8 mouse cellular contexts compared by ENCODE assay signal in the genomic region with DNA sequence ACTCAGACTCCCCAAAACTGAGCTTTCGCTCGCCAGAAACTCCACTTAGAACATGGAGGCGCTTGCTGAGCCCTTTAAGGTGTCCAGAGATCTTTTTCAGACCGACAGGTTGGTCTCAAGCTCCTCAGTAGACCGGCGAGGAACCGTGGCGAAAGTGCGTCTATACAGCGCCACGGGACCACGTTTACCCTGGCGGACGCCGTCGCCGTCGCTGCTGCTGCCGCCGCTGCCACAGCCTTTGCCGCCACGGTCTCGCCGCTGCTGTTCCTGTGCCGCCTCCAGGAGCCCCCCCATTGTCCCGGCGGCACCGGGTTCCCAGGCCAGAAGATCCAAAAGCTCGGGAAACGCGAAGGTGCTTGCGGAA. TPM values are rescaled to one million over a fixed set of nuclear protein-coding genes. Genes with fewer than 3 reads are reported as not detected.
DNase-seq lines count a peak whose midpoint lies in the region; ATAC-seq and TF ChIP-seq lines count a peak whose summit lies in the region.

Brpf1 (plus strand) TSS at position 152 of the 364 bp plus-strand sequence.

- peak within 1 kb of the TSS; percentile 98 for H3K9ac ChIP-seq in ES-E14 (ENCODE audit: insufficient read depth, low read depth, low read length, poor library complexity, severe bottlenecking)
- peak within 1 kb of the TSS; percentile 97 for H3K9ac ChIP-seq in hindbrain, embryonic 13.5 days
- H3K9ac ChIP-seq in liver, embryonic 13.5 days, result peak within 1 kb of the TSS; percentile 97
- H3K9ac ChIP-seq in stomach, postnatal 0 days (ENCODE audit: low read length), result peak within 1 kb of the TSS; percentile 96

- TF ChIP-seq EP300 in stomach, postnatal 0 days (optimal IDR thresholded peaks at IDR 0.05), result no peak

- under 1% methylated on average over 32 of the region's 32 CpGs for WGBS in hindbrain, embryonic 13.5 days
- WGBS in liver, embryonic 13.5 days (ENCODE audit: insufficient replicate concordance), result under 1% methylated on average over 32 of the region's 32 CpGs
- WGBS in stomach, postnatal 0 days, result 0% methylated on average over 32 of the region's 32 CpGs

- peaks cover 10% of the 10 kb centered on the region; the same call in 1 of the 2 replicates for H3K36me3 ChIP-seq in ES-E14 (ENCODE audit: control insufficient read depth, insufficient read depth, low read length, poor library complexity, severe bottlenecking)
- H3K36me3 ChIP-seq in erythroblast, embryonic 14.5 days (ENCODE audit: control insufficient read depth), result peaks cover 32% of the 10 kb centered on the region
- peaks cover 16% of the 10 kb centered on the region for H3K36me3 ChIP-seq in hindbrain, embryonic 13.5 days
- H3K36me3 ChIP-seq in liver, embryonic 13.5 days, result peaks cover 17% of the 10 kb centered on the region
- H3K36me3 ChIP-seq in stomach, postnatal 0 days (ENCODE audit: control insufficient read depth, insufficient read depth, low read length), result 0 out of 2 replicates have a peak, but pooled peaks cover 2% of the 10 kb centered on the region

- no peaks in the 10 kb centered on the region for H3K9me3 ChIP-seq in ES-E14 (ENCODE audit: control insufficient read depth, insufficient read depth, low read depth, low read length)
- H3K9me3 ChIP-seq in erythroblast, embryonic 14.5 days (ENCODE audit: control insufficient read depth, low read length), result no peaks in the 10 kb centered on the region
- H3K9me3 ChIP-seq in hindbrain, embryonic 13.5 days, result no peaks in the 10 kb centered on the region
- H3K9me3 ChIP-seq in liver, embryonic 13.5 days (replicated peaks), result no peaks in the 10 kb centered on the region
- no peaks in the 10 kb centered on the region for H3K9me3 ChIP-seq in stomach, postnatal 0 days (ENCODE audit: control insufficient read depth, low read length)

- peak within 1 kb of the TSS; percentile 98 for H3K27ac ChIP-seq in ES-E14 (ENCODE audit: insufficient read depth, low read depth, low read length, poor library complexity, severe bottlenecking)
- peak within 1 kb of the TSS; percentile 99 for H3K27ac ChIP-seq in hindbrain, embryonic 13.5 days
- peak within 1 kb of the TSS; percentile 95 for H3K27ac ChIP-seq in liver, embryonic 13.5 days
- peak within 1 kb of the TSS; percentile 100 for H3K27ac ChIP-seq in stomach, postnatal 0 days (replicated peaks)

- no peak for TF ChIP-seq CTCF in stomach, postnatal 0 days (IDR thresholded peaks at IDR 0.05; ENCODE audit: low read depth)

- no peak for DNase-seq in heart, adult 18-20 months
- no peak for DNase-seq in heart, adult 11 months
- no peak for DNase-seq in ES-E14 (ENCODE audit: low read depth, low spot score)
- DNase-seq in liver, embryonic 13.5 days, result no peak
- no peak for DNase-seq in stomach, postnatal 0 days (ENCODE audit: low spot score)
- no peak for DNase-seq in frontal cortex, postnatal 36 days (ENCODE audit: low spot score in 2 of 2)

- H3K4me3 ChIP-seq in ES-E14 (ENCODE audit: insufficient read depth in 1 of 2, low read depth in 1 of 2, low read length in 2 of 2, poor library complexity in 1 of 2, severe bottlenecking in 1 of 2), result peak within 1 kb of the TSS; percentile 89 to 97
- H3K4me3 ChIP-seq in erythroblast, embryonic 14.5 days (replicated peaks), result peak within 1 kb of the TSS; percentile 89
- peak within 1 kb of the TSS; percentile 97 for H3K4me3 ChIP-seq in hindbrain, embryonic 13.5 days
- H3K4me3 ChIP-seq in liver, embryonic 13.5 days (replicated peaks), result peak within 1 kb of the TSS; percentile 99
- peak within 1 kb of the TSS; percentile 92 for H3K4me3 ChIP-seq in stomach, postnatal 0 days (ENCODE audit: low read depth, low read length)

- H3K4me2 ChIP-seq in hindbrain, embryonic 13.5 days, result peak within 1 kb of the TSS; percentile 100
- peak within 1 kb of the TSS; percentile 96 for H3K4me2 ChIP-seq in liver, embryonic 13.5 days
- H3K4me2 ChIP-seq in stomach, postnatal 0 days (replicated peaks; ENCODE audit: low read depth), result peak within 1 kb of the TSS; percentile 87

- in situ Hi-C loops in ES-E14 (cut with MboI; ENCODE audit: low sequenced_read_pairs in 2 of 2, unreplicated experiment in 2 of 2), result no loop called here

- peak; percentile 60 for ATAC-seq in hindbrain, embryonic 13.5 days (ENCODE audit: low FRiP score)
- ATAC-seq in liver, embryonic 13.5 days (ENCODE audit: low read depth), result peak; percentile 32
- ATAC-seq in stomach, postnatal 0 days (ENCODE audit: low FRiP score, low TSS enrichment), result peak; percentile 54

- H3K27me3 ChIP-seq in erythroblast, embryonic 14.5 days (ENCODE audit: control insufficient read depth), result peaks cover 5% of the 10 kb centered on the region
- no peaks in the 10 kb centered on the region for H3K27me3 ChIP-seq in hindbrain, embryonic 13.5 days
- H3K27me3 ChIP-seq in liver, embryonic 13.5 days, result no peaks in the 10 kb centered on the region
- H3K27me3 ChIP-seq in stomach, postnatal 0 days (ENCODE audit: control insufficient read depth, insufficient read depth, low read length), result no peaks in the 10 kb centered on the region

- H3K4me1 ChIP-seq in ES-E14 (ENCODE audit: control insufficient read depth in 2 of 2, insufficient read depth in 2 of 2, low read length in 2 of 2, poor library complexity in 1 of 2), result peaks cover 2 to 3% of the 10 kb centered on the region in 2 experiments; a peak in 2 of 4 replicates
- peaks cover 39% of the 10 kb centered on the region for H3K4me1 ChIP-seq in erythroblast, embryonic 14.5 days (ENCODE audit: control insufficient read depth)
- H3K4me1 ChIP-seq in hindbrain, embryonic 13.5 days (replicated peaks), result peaks cover 38% of the 10 kb centered on the region
- H3K4me1 ChIP-seq in liver, embryonic 13.5 days (replicated peaks), result peaks cover 30% of the 10 kb centered on the region
- H3K4me1 ChIP-seq in stomach, postnatal 0 days (replicated peaks; ENCODE audit: control insufficient read depth, insufficient read depth), result 0 out of 2 replicates have a peak, but pooled peaks cover 3% of the 10 kb centered on the region

TF ChIP-seq in ES-E14, 5 proteins besides CTCF, POLR2A, EP300 and RAD21:
- TF ChIP-seq ZC3H11A (IDR thresholded peaks at IDR 0.05; ENCODE audit: borderline replicate concordance, low read depth, low read length) (peak; percentile 100), CHD2 (IDR thresholded peaks at IDR 0.05; ENCODE audit: low read depth, low read length) (no peak), HCFC1 (IDR thresholded peaks at IDR 0.05; ENCODE audit: borderline replicate concordance, insufficient read depth, low read length) (peak; percentile 75; the same call in 1 of the 2 replicates)

RNA-seq across cellular contexts. Expression of gene Brpf1, which starts in this region (rescaled TPM):
- 10 to 100 TPM; 12.3 to 12.4 TPM for total RNA-seq in heart, adult 18-20 months (2021)
- total RNA-seq in ES-E14 (2012; rRNA removed), result 38.8 and 43.1 TPM in 2 replicates
- polyA plus RNA-seq in erythroblast, embryonic 14.5 days (2012), result 6.0 and 6.8 TPM in 2 replicates
- polyA plus RNA-seq in hindbrain, embryonic 13.5 days (2015; fragmentation: Nextera tagmentation; extraction: Ambion mirVana), result 17.1 and 17.3 TPM in 2 replicates
- polyA plus RNA-seq in liver, embryonic 13.5 days (2015; fragmentation: Nextera tagmentation; extraction: Ambion mirVana), result 7.5 and 9.2 TPM in 2 replicates
- 6.5 and 6.6 TPM in 2 replicates for polyA plus RNA-seq in stomach, postnatal 0 days (2015; fragmentation: Nextera tagmentation; extraction: Ambion mirVana)
